Mouse (Mus musculus) heart, adult 2 months (tissue): ENCODE measurements around the gene Apln.

Experiments used
- CTCF ChIP-seq: fragments of 200-600 bp; IDR thresholded peaks from 2 replicates; pipeline ENCODE4 v1.8.1; 2022; ENCODE audit warnings: antibody characterized with exemption, mild to moderate bottlenecking, moderate library complexity
- EP300 ChIP-seq: fragments of 200-500 bp; IDR thresholded peaks from 2 replicates; pipeline ENCODE4 v1.6.1; 2011; ENCODE audit warnings: low read depth, low read length, control low read depth; ENCODE audit not compliant: insufficient read depth
- POLR2A ChIP-seq: fragments of 200-500 bp; IDR thresholded peaks from 2 replicates; pipeline ENCODE4 v1.6.1; 2011; ENCODE audit warnings: mild to moderate bottlenecking, low read depth, low read length, control low read depth; ENCODE audit not compliant: insufficient read depth

- no peak for TF ChIP-seq POLR2A
- TF ChIP-seq CTCF: no peak
- TF ChIP-seq EP300: no peak
Observed at GRCm38 (mm10) chrX:48046315-48046714, 11.7 kb upstream of the Apln start.
